Mouse (Mus musculus) liver, adult 2 months (tissue): ENCODE results near the gene Sspn. TPM values are rescaled to one million over a fixed set of nuclear protein-coding genes. Genes with fewer than 3 reads are reported as not detected.

Source experiments
- DNase-seq: peaks from one replicate; pipeline ENCODE4 v3.0.0-alpha.2; 2011; ENCODE audit warnings: low read depth, low spot score; ENCODE audit errors: extremely low read depth
- H3K27ac ChIP-seq: fragments of 200-500 bp; replicated peaks from 2 replicates; pipeline ENCODE4 v1.5.1; 2012; ENCODE audit warnings: low read depth, mild to moderate bottlenecking, control low read depth, inconsistent platforms, low read length; ENCODE audit not compliant: insufficient read depth
- H3K27me3 ChIP-seq: fragments of 200-500 bp; 2 replicates; pipeline ENCODE4 v1.6.1; 2012; ENCODE audit warnings: mild to moderate bottlenecking, moderate library complexity, low read length, inconsistent platforms; ENCODE audit not compliant: control insufficient read depth, insufficient read depth
- H3K36me3 ChIP-seq: fragments of 200-500 bp; 2 replicates; pipeline ENCODE4 v1.6.1; 2012; ENCODE audit warnings: low read length, inconsistent platforms; ENCODE audit not compliant: control insufficient read depth, insufficient read depth
- H3K4me1 ChIP-seq: fragments of 200-500 bp; 2 replicates; pipeline ENCODE4 v1.6.1; 2011; ENCODE audit warnings: low read length; ENCODE audit not compliant: control insufficient read depth, insufficient read depth
- H3K4me3 ChIP-seq: fragments of 200-500 bp; 2 replicates; pipeline ENCODE4 v1.5.1; 2011; ENCODE audit warnings: low read depth, mild to moderate bottlenecking, control low read depth, low read length, moderate library complexity; ENCODE audit not compliant: insufficient read depth
- H3K79me2 ChIP-seq: fragments of 200-500 bp; 2 replicates; pipeline ENCODE4 v1.6.1; 2012; ENCODE audit warnings: inconsistent platforms, mild to moderate bottlenecking, low read length, moderate library complexity; ENCODE audit not compliant: control insufficient read depth, insufficient read depth
- H3K9ac ChIP-seq: fragments of 200-500 bp; 2 replicates; pipeline ENCODE4 v1.6.1; 2012; ENCODE audit warnings: low read depth, mild to moderate bottlenecking, control low read depth, inconsistent platforms, low read length
- CTCF ChIP-seq: fragments of 200-500 bp; IDR thresholded peaks from 2 replicates; pipeline ENCODE4 v1.5.1; 2011; ENCODE audit warnings: low read depth, low read length, control low read depth
- POLR2A ChIP-seq: fragments of 200-500 bp; IDR thresholded peaks from 2 replicates; pipeline ENCODE4 v1.6.1; 2011; ENCODE audit warnings: low read length, control low read depth; ENCODE audit not compliant: insufficient read depth; ENCODE audit errors: extremely low read depth
- WGBS: fragments of 180-500 bp; shearing (Covaris S2); methylation state at CpG from one replicate; pipeline ENCODE4 v1.1.7; 2018; 5-methylcytosine and 5-hydroxymethylcytosine counted together
- polyA plus RNA-seq: library from polyadenylated mRNA; depleted of rRNA; stranded (reverse); fragments of >200 nt; gene quantifications from 2 replicates; pipeline ENCODE4 v1.2.3, GENCODE M21; 2012; rRNA removed
- total RNA-seq: library from RNA; depleted of rRNA; stranded (reverse); fragments of >200 nt; gene quantifications from 2 replicates; pipeline ENCODE4 v1.2.3, GENCODE M21; 2014; rRNA removed

Gene Sspn
- 0.81 and 0.83 TPM in 2 replicates for total RNA-seq
- 0.34 and 0.36 TPM in 2 replicates for polyA plus RNA-seq

DNA sequence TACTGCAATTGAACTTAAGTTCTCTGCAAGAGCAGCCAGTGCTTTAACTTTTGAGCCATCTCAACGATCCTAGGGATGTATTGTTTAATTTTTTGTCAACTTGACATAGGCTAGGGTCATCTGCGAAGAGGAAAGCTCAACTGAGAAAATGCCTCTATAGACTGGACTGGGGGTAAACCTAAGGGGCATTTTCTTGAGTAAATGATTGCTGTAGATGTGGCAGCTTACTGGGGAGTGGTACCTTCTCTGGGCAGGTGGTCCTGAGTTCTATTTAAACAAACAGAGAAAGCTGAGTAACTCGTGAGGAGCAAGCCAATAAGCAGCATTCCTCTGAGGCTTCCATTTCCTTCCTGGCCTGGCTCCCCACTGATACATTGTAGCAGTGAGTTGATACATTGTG, at the start of gene Sspn:
Gene Sspn (plus strand): TSS at position 301 of the 400 bp plus-strand sequence.
- Histone ChIP-seq H3K4me1 (no peaks in the 10 kb centered on the region), H3K27ac (no peak within 1 kb of the TSS), H3K79me2 (no peaks in the 10 kb centered on the region), H3K4me3 (no peak within 1 kb of the TSS), H3K27me3 (no peaks in the 10 kb centered on the region; the same call in 1 of the 2 replicates), H3K9ac (no peak within 1 kb of the TSS), H3K36me3 (no peaks in the 10 kb centered on the region)
- 77% methylated on average over 3 of the region's 3 CpGs for whole genome bisulfite sequencing
- TF ChIP-seq CTCF (no peak), POLR2A (no peak)
- DNase-seq: no peak

- Histone ChIP-seq H3K4me1 (no peaks in the 10 kb centered on the region), H3K27me3 (no peaks in the 10 kb centered on the region), H3K4me3 (no peak overlapping the region), H3K36me3 (no peaks in the 10 kb centered on the region), H3K27ac (no peak overlapping the region), H3K9ac (no peak overlapping the region), H3K79me2 (no peaks in the 10 kb centered on the region)
- no peak for TF ChIP-seq CTCF
- TF ChIP-seq POLR2A: no peak
- DNase-seq: no peak
- 83% methylated on average over 1 of the region's 1 CpGs for WGBS
Observed at GRCm38 (mm10) chr6:145883010-145883409, 48.4 kb upstream of the Sspn start.

DNA sequence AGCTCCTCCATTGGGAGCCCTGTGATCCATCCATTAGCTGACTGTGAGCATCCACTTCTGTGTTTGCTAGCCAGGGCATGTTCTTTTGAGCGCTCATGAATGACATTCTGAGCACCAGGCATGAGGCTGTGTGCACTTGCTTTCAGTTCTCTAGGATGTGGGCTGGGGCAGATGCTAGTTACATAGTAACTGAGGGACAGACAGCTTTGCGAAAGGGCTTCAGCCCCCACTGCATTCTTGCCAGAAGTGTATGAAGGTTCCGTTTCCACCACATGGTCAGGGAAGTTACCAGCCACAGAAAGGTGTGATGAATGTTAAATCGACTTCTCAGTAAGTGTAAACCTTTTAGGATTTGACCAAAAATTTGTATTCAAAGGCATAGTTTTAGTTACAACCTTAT, 47.8 kb upstream of the Sspn start:
- Histone ChIP-seq H3K27me3 (no peaks in the 10 kb centered on the region), H3K79me2 (no peaks in the 10 kb centered on the region), H3K4me3 (no peak overlapping the region), H3K4me1 (no peaks in the 10 kb centered on the region), H3K36me3 (no peaks in the 10 kb centered on the region), H3K27ac (no peak overlapping the region), H3K9ac (no peak overlapping the region)
- no peak for TF ChIP-seq POLR2A
- no peak for TF ChIP-seq CTCF
- no peak for DNase-seq
- WGBS: 73% methylated on average over 4 of the region's 4 CpGs

DNA sequence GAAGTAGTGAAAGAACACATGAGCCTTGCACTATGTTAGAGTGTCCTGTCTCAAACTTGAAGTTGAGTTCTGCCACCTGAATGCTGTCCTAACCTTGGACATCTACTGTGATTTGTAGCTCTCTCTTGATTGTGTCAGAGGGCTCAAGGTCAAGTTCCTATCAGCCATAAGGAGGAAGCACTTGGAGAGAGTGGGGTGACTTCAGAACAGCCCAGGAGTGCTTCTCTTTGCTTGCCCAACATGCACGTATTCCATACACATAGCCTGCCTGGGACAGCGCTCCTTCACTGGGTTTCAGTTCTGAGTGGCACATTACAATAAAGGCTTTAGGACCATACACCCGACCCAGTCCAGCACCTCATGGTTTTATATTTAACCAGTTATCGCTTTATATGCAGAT, 46.4 kb upstream of the Sspn start:
- TF ChIP-seq POLR2A (no peak), CTCF (no peak)
- WGBS: 81% methylated on average over 4 of the region's 4 CpGs
- Histone ChIP-seq H3K9ac (no peak overlapping the region), H3K27me3 (no peaks in the 10 kb centered on the region), H3K36me3 (no peaks in the 10 kb centered on the region), H3K27ac (no peak overlapping the region), H3K4me3 (no peak overlapping the region), H3K79me2 (no peaks in the 10 kb centered on the region), H3K4me1 (no peaks in the 10 kb centered on the region)
- no peak for DNase-seq

DNA sequence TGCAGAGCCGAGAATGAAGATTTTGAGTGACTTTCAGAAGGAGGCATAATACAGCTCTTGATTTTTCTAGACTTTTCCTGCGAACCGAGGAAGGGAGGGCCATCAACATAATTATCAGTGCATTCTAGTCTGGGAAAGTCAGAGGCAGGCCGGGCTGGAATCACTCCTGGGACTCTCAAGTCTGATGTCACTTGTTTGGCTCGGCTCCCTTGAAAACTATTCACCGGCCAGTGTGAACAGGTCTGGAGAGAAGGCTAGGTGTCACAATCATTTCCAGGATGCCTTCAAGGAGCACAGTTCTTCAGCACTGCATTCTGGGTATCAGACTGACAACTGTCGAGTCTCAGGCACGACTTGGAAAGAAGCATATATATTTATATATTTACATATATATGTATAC, 45.2 kb upstream of the Sspn start:
- Histone ChIP-seq H3K9ac (no peak overlapping the region), H3K27ac (no peak overlapping the region), H3K27me3 (no peaks in the 10 kb centered on the region), H3K79me2 (no peaks in the 10 kb centered on the region), H3K36me3 (no peaks in the 10 kb centered on the region), H3K4me3 (no peak overlapping the region), H3K4me1 (no peaks in the 10 kb centered on the region)
- no peak for TF ChIP-seq POLR2A
- TF ChIP-seq CTCF: no peak
- DNase-seq: no peak
- WGBS: 79% methylated on average over 8 of the region's 8 CpGs

DNA sequence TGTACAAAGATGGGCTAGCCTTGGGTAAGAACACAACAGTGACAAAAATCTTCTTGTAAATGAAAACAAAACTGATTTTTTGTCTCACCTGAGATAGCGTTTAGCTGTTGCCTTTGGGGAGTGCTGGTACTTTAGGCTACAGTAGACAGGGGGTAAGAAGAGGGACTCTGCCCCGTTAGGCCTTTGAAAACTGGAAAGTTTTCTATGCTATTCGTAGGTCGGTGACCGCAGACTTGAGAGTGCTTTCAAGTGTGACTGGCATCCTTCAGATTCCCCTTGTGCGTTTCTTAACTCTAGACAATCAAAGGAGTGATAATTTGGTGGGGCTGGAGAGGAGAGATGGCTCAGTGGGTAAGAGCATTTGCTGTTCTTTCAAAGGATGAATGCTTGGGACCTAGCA, 43.7 kb upstream of the Sspn start:
- no peak for TF ChIP-seq POLR2A
- no peak for TF ChIP-seq CTCF
- no peaks in the 10 kb centered on the region for H3K27me3 ChIP-seq
- WGBS: 86% methylated on average over 6 of the region's 6 CpGs
- DNase-seq: no peak
- H3K4me3 ChIP-seq: no peak overlapping the region
- H3K4me1 ChIP-seq: no peaks in the 10 kb centered on the region
- H3K27ac ChIP-seq: no peak overlapping the region
- H3K79me2 ChIP-seq: no peaks in the 10 kb centered on the region
- H3K36me3 ChIP-seq: no peaks in the 10 kb centered on the region
- no peak overlapping the region for H3K9ac ChIP-seq
